Mouse (Mus musculus) embryonic facial prominence, embryonic 14.5 days (tissue): ENCODE results near the gene Rbbp4. TPM values are rescaled to one million over a fixed set of nuclear protein-coding genes. Genes with fewer than 3 reads are reported as not detected.

ENCODE experiments used
- ATAC-seq: fragments of 200-750 bp; cut with Nextera tagmentation; 2 replicates; pipeline ENCODE4 v1.8.0; 2017; ENCODE audit warnings: low read depth, moderate number of reproducible peaks, moderate TSS enrichment
- DNase-seq: peaks from one replicate; pipeline ENCODE4 v3.0.0-alpha.2; 2015; ENCODE audit warnings: low spot score
- H3K27ac ChIP-seq: fragments of 300-500 bp; sonication (generic); replicated peaks from 2 replicates; pipeline ENCODE4 v1.5.1; 2014; ENCODE audit warnings: low read depth, mild to moderate bottlenecking, low read length, moderate library complexity
- H3K27me3 ChIP-seq: fragments of 300-500 bp; sonication (generic); replicated peaks from 2 replicates; pipeline ENCODE4 v1.6.1; 2014; ENCODE audit warnings: low read length; ENCODE audit not compliant: control insufficient read depth, insufficient read depth
- H3K36me3 ChIP-seq: fragments of 300-500 bp; sonication (generic); 2 replicates; pipeline ENCODE4 v1.6.1; 2014; ENCODE audit warnings: low read length, mixed read lengths; ENCODE audit not compliant: control insufficient read depth, insufficient read depth
- H3K4me1 ChIP-seq: fragments of 300-500 bp; sonication (generic); 2 replicates; pipeline ENCODE4 v1.6.1; 2014; ENCODE audit warnings: antibody characterized with exemption, low read length; ENCODE audit not compliant: control insufficient read depth, insufficient read depth
- H3K4me2 ChIP-seq: fragments of 300-500 bp; sonication (generic); 2 replicates; pipeline ENCODE4 v1.6.1; 2014; ENCODE audit warnings: low read depth, mild to moderate bottlenecking, low read length, moderate library complexity, mixed read lengths
- H3K4me3 ChIP-seq: fragments of 300-500 bp; sonication (generic); 2 replicates; pipeline ENCODE4 v1.5.1; 2014; ENCODE audit warnings: low read depth, mild to moderate bottlenecking, low read length
- H3K9ac ChIP-seq: fragments of 300-500 bp; sonication (generic); 2 replicates; pipeline ENCODE4 v1.6.1; 2014; ENCODE audit warnings: low read depth, mild to moderate bottlenecking, low read length, moderate library complexity, mixed read lengths
- H3K9me3 ChIP-seq: fragments of 300-500 bp; sonication (generic); 2 replicates; pipeline ENCODE4 v1.6.1; 2016; ENCODE audit warnings: low read length; ENCODE audit not compliant: control insufficient read depth
- WGBS: fragments of 180-500 bp; shearing (Covaris S2); extraction: QIAGEN DNeasy Blood & Tissue Kit; methylation state at CpG from one replicate; pipeline ENCODE4 v1.1.7; 2014; 5-methylcytosine and 5-hydroxymethylcytosine counted together
- polyA plus RNA-seq: library from polyadenylated mRNA; unstranded; fragments of >200 nt; fragmentation: Nextera tagmentation; extraction: Ambion mirVana; gene quantifications from 2 replicates; pipeline ENCODE4 v1.2.1, GENCODE M21; 2014

Rbbp4 gene
- polyA plus RNA-seq, 1 experiment from 2014 or later: 304 TPM

GRCm38 (mm10) chr4:129286001-129286682 lies 49.0 kb downstream of the Rbbp4 start:
- peaks cover 10% of the 10 kb centered on the region; the same call in 1 of the 2 replicates for H3K4me1 ChIP-seq
- no peaks in the 10 kb centered on the region for H3K9me3 ChIP-seq
- H3K4me2 ChIP-seq: peak overlapping the region; percentile 99
- H3K27ac ChIP-seq: peak overlapping the region; percentile 40; the same call in 1 of the 2 replicates
- DNase-seq (peak; percentile 69), ATAC-seq (peak; percentile 21; the same call in 1 of the 2 replicates)
- peaks cover 17% of the 10 kb centered on the region; the same call in 1 of the 2 replicates for H3K27me3 ChIP-seq
- WGBS: 48% methylated on average over 5 of the region's 5 CpGs
- H3K9ac ChIP-seq: 0 out of 2 replicates have a peak overlapping the region, but pooled peaks have one; percentile 25
- peak overlapping the region; percentile 53; the same call in 1 of the 2 replicates for H3K4me3 ChIP-seq
- no peaks in the 10 kb centered on the region for H3K36me3 ChIP-seq

DNA sequence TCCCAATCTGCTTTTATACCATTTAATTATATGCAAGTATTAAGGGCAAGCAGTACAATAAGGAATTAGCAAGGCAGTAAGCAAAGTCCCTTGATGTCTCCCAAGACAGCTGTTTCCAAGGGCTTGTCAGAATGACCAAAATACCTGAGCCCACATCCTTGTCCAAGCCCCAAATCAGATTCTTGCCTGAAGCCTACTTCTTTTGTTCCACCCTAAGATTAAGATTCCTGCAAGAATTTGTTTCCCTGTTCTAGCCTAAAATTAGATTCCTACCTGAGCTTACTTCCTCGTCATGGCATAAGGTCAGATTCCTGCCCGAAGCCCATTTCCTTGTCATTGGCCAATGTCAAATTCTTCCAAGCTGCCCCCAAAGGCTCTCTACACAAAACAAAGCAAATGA lies 50.5 kb downstream of the Rbbp4 start:
- no peak overlapping the region for H3K4me2 ChIP-seq
- H3K9ac ChIP-seq: no peak overlapping the region
- 64% methylated on average over 2 of the region's 2 CpGs for WGBS
- H3K36me3 ChIP-seq: no peaks in the 10 kb centered on the region
- H3K4me1 ChIP-seq: peaks cover 10% of the 10 kb centered on the region; the same call in 1 of the 2 replicates
- H3K27me3 ChIP-seq: peaks cover 17% of the 10 kb centered on the region; the same call in 1 of the 2 replicates
- H3K27ac ChIP-seq: no peak overlapping the region
- ATAC-seq: no peak
- no peak for DNase-seq
- H3K9me3 ChIP-seq: no peaks in the 10 kb centered on the region
- no peak overlapping the region for H3K4me3 ChIP-seq

GRCm38 (mm10) chr4:129283226-129283625 lies 51.9 kb downstream of the Rbbp4 start:
- Histone ChIP-seq H3K36me3 (no peaks in the 10 kb centered on the region), H3K27me3 (peaks cover 17% of the 10 kb centered on the region; the same call in 1 of the 2 replicates), H3K9me3 (no peaks in the 10 kb centered on the region), H3K4me2 (no peak overlapping the region), H3K27ac (no peak overlapping the region), H3K9ac (no peak overlapping the region), H3K4me3 (no peak overlapping the region), H3K4me1 (peaks cover 10% of the 10 kb centered on the region; the same call in 1 of the 2 replicates)
- DNase-seq: no peak
- 85% methylated on average over 5 of the region's 5 CpGs for WGBS
- no peak for ATAC-seq

DNA sequence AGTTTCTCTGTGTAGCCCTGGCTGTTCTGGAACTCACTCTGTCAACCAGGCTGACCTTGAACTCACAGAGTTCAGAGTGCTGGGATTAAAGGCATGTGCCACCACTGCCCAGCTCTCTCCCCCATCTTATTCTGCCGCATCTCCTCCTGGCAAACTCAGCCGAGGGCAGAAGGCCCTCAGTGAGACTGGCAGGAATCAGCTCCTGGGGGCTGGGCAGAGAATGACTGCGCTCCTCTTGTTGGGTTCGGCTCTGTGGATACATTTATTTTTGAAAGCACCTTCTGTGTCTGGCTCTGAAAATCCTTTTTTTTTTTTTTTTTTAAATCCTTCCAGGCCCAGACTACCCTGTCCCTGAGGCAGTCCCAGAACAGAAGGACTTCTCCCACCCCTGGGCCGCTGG lies 52.4 kb downstream of the Rbbp4 start:
- H3K27me3 ChIP-seq: peaks cover 17% of the 10 kb centered on the region; the same call in 1 of the 2 replicates
- no peak overlapping the region for H3K4me2 ChIP-seq
- DNase-seq (no peak), ATAC-seq (no peak)
- H3K4me1 ChIP-seq: peaks cover 10% of the 10 kb centered on the region; the same call in 1 of the 2 replicates
- H3K9ac ChIP-seq: no peak overlapping the region
- no peak overlapping the region for H3K4me3 ChIP-seq
- H3K36me3 ChIP-seq: no peaks in the 10 kb centered on the region
- no peaks in the 10 kb centered on the region for H3K9me3 ChIP-seq
- 76% methylated on average over 5 of the region's 5 CpGs for WGBS
- H3K27ac ChIP-seq: no peak overlapping the region

GRCm38 (mm10) chr4:129276453-129276865 lies 58.7 kb downstream of the Rbbp4 start:
- no peak overlapping the region for H3K4me2 ChIP-seq
- peaks cover 6% of the 10 kb centered on the region; the same call in 1 of the 2 replicates for H3K4me1 ChIP-seq
- peak; percentile 91 for DNase-seq
- no peak overlapping the region for H3K27ac ChIP-seq
- peak; percentile 34 for ATAC-seq
- H3K27me3 ChIP-seq: no peaks in the 10 kb centered on the region
- no peaks in the 10 kb centered on the region for H3K36me3 ChIP-seq
- WGBS: 4% methylated on average over 18 of the region's 18 CpGs
- no peak overlapping the region for H3K9ac ChIP-seq
- H3K4me3 ChIP-seq: no peak overlapping the region
- H3K9me3 ChIP-seq: no peaks in the 10 kb centered on the region

DNA sequence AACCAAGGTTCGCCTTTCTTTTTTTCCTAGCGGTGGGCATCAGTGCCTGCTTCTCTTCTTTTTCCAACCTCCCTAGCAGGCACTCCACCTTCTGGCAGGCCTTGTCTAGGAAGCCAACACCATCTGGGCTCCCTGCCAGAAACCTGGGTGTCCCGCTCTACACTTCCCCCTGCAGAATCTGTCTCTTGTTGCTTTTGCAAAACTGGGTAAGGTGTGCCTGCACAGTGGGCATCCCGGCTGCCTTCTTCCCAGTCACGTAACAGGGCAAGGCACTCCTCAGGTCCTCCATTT lies 62.5 kb downstream of the Rbbp4 start:
- H3K9ac ChIP-seq: no peak overlapping the region
- peak overlapping the region; percentile 23 for H3K4me2 ChIP-seq
- peaks cover 6% of the 10 kb centered on the region; the same call in 1 of the 2 replicates for H3K4me1 ChIP-seq
- H3K27me3 ChIP-seq: no peaks in the 10 kb centered on the region
- WGBS: 39% methylated on average over 5 of the region's 5 CpGs
- DNase-seq: peak; percentile 91
- ATAC-seq: peak; percentile 78
- no peaks in the 10 kb centered on the region for H3K9me3 ChIP-seq
- H3K36me3 ChIP-seq: no peaks in the 10 kb centered on the region
- no peak overlapping the region for H3K4me3 ChIP-seq
- no peak overlapping the region for H3K27ac ChIP-seq

- H3K4me3 ChIP-seq: no peak overlapping the region
- H3K9ac ChIP-seq: no peak overlapping the region
- H3K27me3 ChIP-seq: no peaks in the 10 kb centered on the region
- H3K27ac ChIP-seq: no peak overlapping the region
- H3K36me3 ChIP-seq: no peaks in the 10 kb centered on the region
- H3K9me3 ChIP-seq: no peaks in the 10 kb centered on the region
- ATAC-seq (peak; percentile 92), DNase-seq (peak; percentile 91)
- H3K4me1 ChIP-seq: peaks cover 6% of the 10 kb centered on the region; the same call in 1 of the 2 replicates
- WGBS: 16% methylated on average over 15 of the region's 15 CpGs
- peak overlapping the region; percentile 23 for H3K4me2 ChIP-seq
Measured at GRCm38 (mm10) chr4:129271991-129272755, 63.0 kb downstream of the Rbbp4 start.

- DNase-seq (no peak), ATAC-seq (no peak)
- Histone ChIP-seq H3K4me2 (no peak overlapping the region), H3K4me1 (peaks cover 6% of the 10 kb centered on the region; the same call in 1 of the 2 replicates), H3K9me3 (no peaks in the 10 kb centered on the region), H3K27me3 (no peaks in the 10 kb centered on the region), H3K4me3 (no peak overlapping the region), H3K9ac (no peak overlapping the region), H3K36me3 (no peaks in the 10 kb centered on the region), H3K27ac (no peak overlapping the region)
- 50% methylated on average over 1 of the region's 1 CpGs for WGBS
Measured at GRCm38 (mm10) chr4:129268698-129269097, 66.5 kb downstream of the Rbbp4 start.
